Mouse (Mus musculus): ENCODE measurements at regions not wholly inside any gene's neighbourhood (a gene's known extent, or its start where the extent isn't known, plus 50 kb on each side); places are given as distances from the start of the nearest gene placed in this dataset.

DNA sequence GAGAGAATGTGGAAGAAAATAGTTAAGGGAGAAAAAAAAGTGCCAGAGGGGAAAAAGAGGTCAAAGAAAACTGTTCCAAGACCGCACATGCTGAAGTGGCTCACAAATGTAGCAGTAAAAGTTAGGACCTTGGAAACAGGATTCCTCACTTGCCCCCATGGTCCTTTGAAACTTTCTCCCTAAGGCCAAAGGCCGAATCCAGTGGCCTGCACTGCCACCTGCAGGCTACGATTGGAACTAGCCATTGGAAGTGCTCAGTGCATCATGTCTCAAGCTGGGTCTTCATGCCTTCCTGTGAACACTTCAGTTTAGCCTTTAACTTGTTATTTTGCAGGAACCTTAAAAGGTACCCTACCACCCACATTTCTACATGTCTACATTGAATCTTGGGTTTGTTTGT is 56.3 kb upstream of the Mctp2 start:
- DNase-seq: peak; percentile 66 to 80

- DNase-seq: peak in 1 of 2 experiments; percentile 8
These were observed 84.9 kb upstream of the Mctp2 start for GRCm38 (mm10) chr7:72391323-72391722.

GRCm38 (mm10) chr7:72400056-72400455 is 93.6 kb upstream of the Mctp2 start:
- peak; percentile 60 to 79 for DNase-seq

- DNase-seq: no peak
These were observed 99.7 kb upstream of the Mctp2 start for GRCm38 (mm10) chr7:72406131-72406530.

DNA sequence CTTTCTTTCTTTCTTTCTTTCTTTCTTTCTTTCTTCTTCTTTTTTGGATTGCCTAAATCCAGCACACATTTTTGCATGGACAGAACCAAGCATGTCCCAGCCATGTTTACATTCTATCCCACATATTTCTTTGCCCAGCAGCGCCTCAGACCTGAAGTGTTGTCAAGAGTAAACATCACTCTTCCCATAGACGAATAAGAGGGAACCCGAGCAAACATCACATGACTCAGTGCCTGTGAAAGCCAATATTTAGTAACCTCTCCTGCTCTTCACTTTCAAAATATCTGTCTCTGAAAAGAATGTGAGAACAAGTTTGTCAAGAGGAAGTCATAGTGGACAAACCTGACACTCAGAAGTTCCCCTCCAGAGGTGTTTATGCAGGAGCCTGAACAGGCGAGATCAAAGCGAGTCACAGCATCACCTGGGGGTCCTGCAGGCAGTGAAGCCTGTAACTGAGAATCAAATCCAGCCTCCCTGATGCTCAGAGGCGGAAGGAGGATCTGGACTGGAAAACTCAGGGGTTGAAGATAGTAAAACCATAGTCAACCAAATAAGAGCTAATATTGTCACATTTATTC is 102.1 kb upstream of the Mctp2 start:
- no peak for DNase-seq

DNA sequence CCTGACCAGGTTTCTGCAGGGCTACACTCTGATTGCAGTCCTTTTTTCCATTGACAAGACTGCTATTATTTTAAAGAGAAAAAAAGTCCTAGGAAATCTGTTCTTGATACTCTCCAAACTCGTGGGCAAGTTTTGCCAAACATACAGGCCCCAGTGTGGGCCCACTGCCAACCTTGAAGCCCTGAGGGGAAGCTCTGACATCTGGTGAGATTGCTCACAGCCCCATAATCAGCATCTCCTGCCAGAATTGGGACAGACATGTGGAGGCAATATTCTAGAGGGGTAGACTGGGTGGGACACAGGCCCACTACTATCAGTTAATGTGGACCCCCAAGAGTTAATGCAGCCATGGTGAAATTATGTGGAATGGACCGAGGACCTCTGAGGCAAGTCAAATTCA is 132.1 kb upstream of the Mctp2 start:
- DNase-seq: peak in 1 of 2 experiments; percentile 23

DNA sequence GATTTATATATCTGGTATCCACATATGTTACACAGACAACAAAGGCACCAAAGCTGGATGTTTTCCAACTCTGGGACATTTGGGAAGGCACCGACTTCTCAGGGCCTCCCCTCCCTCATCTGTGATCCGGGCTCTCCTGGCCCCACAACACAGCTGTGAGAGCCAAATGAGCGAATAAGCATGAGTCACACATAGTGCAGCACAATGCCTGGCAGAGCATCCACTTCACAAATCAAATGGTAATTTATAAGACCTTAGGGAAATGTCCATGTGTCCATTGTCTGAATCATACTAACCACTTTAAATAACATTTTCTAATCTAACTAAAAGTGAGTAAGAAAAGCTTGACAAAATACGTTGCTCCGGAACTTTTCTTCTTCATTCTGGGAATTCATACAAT is 135.6 kb upstream of the Mctp2 start:
- DNase-seq: peak in 1 of 2 experiments; percentile 6

DNA sequence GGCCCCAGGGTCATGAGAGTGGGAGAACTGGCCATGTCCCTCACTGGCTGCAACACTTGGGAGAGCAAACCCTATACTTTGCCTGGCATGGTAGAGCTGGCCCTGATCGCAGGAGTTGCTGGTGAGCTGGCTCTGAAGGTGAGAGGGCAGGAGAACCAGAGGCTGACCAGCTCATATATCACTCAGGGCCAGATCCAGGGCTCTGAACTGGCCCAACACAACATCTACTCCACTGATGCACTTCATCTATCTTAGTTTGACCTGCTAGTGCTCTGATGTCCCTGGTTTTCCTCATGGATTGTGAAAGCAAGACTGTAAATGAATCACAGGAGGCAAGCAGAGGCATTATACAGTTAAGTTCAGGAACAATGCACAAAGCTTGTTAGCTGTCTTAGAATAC is 137.6 kb upstream of the Mctp2 start:
- DNase-seq: no peak

DNA sequence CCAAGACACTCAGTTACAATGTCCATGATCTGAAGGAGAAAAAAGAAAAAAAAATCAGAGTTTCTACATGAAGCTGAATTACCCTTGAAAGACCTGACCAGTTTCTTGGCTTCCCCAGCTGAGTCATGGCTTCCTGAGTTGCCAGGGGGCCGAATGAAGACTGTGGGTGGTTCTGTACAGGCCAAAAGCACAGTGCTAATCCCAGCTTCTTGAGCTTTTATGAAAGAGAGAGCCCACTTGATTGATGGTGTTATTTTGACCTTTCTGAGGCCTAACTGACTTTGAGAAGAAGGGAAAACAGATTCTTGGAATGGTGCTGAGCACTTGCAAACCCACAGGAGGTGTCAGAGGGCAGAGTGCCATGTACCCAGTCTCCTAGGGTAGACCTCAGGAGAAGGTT is 138.4 kb upstream of the Mctp2 start:
- peak in 1 of 2 experiments; percentile 6 for DNase-seq

- DNase-seq: no peak
These were observed 140.5 kb upstream of the Mctp2 start for GRCm38 (mm10) chr7:72446911-72447310.

- no peak for DNase-seq
These were observed 156.6 kb upstream of the Mctp2 start for GRCm38 (mm10) chr7:72462978-72463377.

- no peak for DNase-seq
These were observed 158.2 kb upstream of the Mctp2 start for GRCm38 (mm10) chr7:72464658-72465057.

GRCm38 (mm10) chr7:72469691-72470090 is 163.3 kb upstream of the Mctp2 start:
- DNase-seq: no peak

GRCm38 (mm10) chr7:72474751-72475150 is 168.3 kb upstream of the Mctp2 start:
- peak in 1 of 2 experiments; percentile 41 for DNase-seq

DNA sequence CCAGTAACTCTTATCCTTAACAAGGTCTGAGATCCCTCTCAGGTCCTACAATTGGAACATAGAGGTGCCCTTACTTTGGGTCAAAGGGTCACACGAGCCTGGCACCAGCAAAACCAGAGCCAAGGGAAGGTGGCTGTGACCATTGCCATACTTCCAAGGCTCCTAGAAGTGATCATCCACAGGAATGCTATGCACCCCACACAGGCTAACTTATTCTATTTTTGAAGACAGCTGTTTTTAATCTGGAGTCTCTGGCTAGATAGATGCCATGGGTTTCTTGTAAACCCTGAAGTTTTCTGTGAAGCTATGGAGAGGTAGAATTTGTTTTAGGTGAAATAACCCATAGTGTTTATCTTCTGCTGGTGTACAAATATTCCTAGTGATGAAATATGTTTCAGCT is 172.5 kb upstream of the Mctp2 start:
- no peak for DNase-seq

DNA sequence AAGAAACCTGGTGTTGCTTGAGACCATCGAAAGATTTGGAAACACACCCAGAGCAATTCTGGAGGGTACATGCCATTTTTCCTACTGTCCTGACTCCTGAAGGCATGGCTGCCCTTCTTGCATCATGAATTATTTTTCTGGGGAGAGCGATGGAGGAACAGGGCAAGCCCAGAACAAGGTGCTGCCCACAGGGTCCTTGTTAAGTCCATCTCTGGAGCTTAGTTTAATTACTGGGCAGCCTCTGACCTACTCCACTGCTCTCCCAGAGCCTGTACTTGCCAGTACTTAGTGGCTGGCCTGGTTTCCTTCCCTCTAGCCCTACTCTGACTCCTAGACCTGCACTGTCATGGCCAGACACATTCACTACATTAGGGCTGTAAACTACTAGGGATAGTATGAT is 174.9 kb upstream of the Mctp2 start:
- no peak for DNase-seq

- no peak for DNase-seq
These were observed 183.8 kb upstream of the Mctp2 start for GRCm38 (mm10) chr7:72490161-72490560.

- no peak for DNase-seq
These were observed 186.9 kb upstream of the Mctp2 start for GRCm38 (mm10) chr7:72493292-72493691.

DNA sequence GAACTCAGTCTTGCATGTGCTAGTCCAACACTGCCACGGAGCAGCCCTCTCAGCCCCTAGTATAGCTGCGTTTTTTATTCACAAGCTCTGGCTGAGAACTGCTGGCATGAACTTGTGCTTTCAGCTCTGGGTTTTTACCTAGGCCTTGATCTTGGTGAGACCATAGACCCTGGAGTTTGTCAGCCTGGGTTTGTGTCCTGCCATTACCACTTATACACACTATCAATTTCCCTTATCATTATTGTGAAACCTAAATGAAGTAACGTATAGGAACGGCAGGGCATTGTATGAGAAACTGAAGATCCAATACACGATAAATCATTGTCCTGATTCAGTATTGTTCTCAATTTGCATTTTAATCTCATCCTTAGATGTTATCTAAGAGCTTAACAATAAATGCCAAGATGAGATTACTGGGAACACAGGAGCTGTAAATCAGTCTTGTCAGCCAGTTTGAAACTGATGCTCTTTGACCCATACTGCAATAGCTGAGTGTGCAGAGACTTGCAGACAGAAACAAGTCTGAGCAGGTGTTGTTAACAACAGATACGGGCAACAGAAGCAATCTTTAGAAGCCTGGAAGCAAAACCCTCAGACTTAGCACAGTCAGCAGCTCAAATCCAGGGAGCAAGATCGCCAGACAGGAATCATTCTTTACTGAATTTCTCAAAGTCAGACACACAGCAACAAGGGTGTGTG is 190.7 kb upstream of the Mctp2 start:
- DNase-seq: no peak

GRCm38 (mm10) chr7:72498562-72499230 is 192.3 kb upstream of the Mctp2 start:
- DNase-seq: peak in 1 of 2 experiments; percentile 11

GRCm38 (mm10) chr7:72499788-72500187 is 193.4 kb upstream of the Mctp2 start:
- no peak for DNase-seq

DNA sequence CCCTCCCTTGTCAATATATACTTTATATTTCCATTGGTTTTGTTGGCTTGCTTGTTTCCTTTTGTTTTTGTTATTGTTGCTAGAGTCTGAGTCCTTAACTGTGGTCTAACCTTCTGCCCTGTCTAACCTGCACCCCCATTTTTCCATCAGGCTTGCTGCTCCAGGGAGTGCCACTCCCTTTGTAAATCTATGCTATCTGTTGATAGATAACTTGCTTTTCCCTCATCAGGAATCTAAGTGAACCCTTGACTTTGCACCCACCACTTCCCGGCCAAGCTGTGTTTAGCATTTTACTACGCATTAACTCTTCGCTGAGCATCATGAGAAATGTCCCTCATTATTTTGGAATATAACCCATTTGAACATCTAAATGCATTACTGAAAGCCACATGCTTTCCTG is 193.8 kb upstream of the Mctp2 start:
- DNase-seq: no peak

- DNase-seq: no peak
These were observed 194.6 kb upstream of the Mctp2 start for GRCm38 (mm10) chr7:72500996-72501395.

DNA sequence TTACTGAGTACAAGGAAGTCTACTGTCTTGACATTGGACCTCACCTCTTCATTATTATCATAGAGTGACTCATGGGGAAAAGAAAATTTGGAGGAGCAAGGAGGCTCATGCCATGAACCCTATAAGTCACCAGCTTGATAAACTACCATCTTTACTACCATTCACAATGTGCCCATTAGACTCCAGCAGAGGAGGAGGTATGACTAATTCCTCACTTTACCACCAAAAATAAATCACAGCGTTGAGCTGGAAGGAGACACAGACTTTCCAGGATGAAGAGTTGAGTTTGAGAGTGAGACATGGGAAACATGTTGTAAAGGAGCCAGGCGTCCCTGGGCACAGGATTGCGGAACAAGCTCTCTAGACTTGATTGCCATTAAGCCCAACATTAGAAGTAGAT is 195.0 kb upstream of the Mctp2 start:
- no peak for DNase-seq
